8 mouse cellular contexts compared by ENCODE assay signal in the genomic region with DNA sequence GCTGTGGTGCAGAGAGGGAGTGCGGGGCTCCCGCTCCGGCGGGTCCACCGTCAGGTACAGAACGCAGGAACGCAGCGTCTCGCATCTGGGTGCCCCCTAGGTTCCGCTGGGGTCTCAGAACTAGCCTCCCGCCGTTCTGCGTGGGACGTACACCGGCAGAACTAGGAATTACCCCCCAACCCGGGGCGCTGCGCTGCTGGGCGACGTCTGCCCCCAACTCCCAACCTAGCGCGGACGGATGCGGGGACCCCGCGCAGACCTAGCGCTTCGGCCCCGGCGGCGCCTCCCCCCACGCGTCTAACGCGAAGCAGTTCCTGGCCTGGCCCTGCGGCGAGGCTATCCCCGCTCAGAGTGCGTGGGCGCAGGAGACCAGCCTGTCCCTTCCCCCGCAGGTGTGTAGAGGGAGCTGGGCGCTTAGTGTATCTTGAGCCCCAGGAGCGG. TPM values are rescaled to one million over a fixed set of nuclear protein-coding genes. Genes with fewer than 3 reads are reported as not detected.
DNase-seq lines count a peak whose midpoint lies in the region; ATAC-seq and TF ChIP-seq lines count a peak whose summit lies in the region.

No protein-coding gene starts in this region.

- intact Hi-C loops in heart, postnatal 14 days (cut with DNase I), result no loop called here

- no peak for DNase-seq in heart, postnatal 14 days
- no peak for DNase-seq in ES-E14 (ENCODE audit: low read depth, low spot score)
- DNase-seq in testis, postnatal 14 days (ENCODE audit: low spot score), result no peak
- DNase-seq in adipocyte (ENCODE audit: low spot score), result no peak

- H3K27me3 ChIP-seq in heart, embryonic 14.5 days (ENCODE audit: control insufficient read depth, insufficient read depth, low read length), result peaks cover 82% of the 10 kb centered on the region
- peaks cover 88% of the 10 kb centered on the region for H3K27me3 ChIP-seq in embryonic facial prominence, embryonic 12.5 days
- H3K27me3 ChIP-seq in limb, embryonic 13.5 days, result peaks cover 97% of the 10 kb centered on the region
- H3K27me3 ChIP-seq in stomach, embryonic 16.5 days (ENCODE audit: control insufficient read depth, insufficient read depth, low read length), result peaks cover 62% of the 10 kb centered on the region

- H3K36me3 ChIP-seq in heart, embryonic 14.5 days (ENCODE audit: control insufficient read depth, insufficient read depth, low read length), result no peaks in the 10 kb centered on the region
- H3K36me3 ChIP-seq in ES-E14 (ENCODE audit: control insufficient read depth, insufficient read depth, low read length, poor library complexity, severe bottlenecking), result no peaks in the 10 kb centered on the region
- no peaks in the 10 kb centered on the region for H3K36me3 ChIP-seq in embryonic facial prominence, embryonic 12.5 days
- H3K36me3 ChIP-seq in limb, embryonic 13.5 days, result no peaks in the 10 kb centered on the region
- no peaks in the 10 kb centered on the region for H3K36me3 ChIP-seq in stomach, embryonic 16.5 days (ENCODE audit: control insufficient read depth, insufficient read depth, low read length)

- H3K4me2 ChIP-seq in heart, embryonic 14.5 days (ENCODE audit: low read length), result peak overlapping the region; percentile 87
- peak overlapping the region; percentile 99 for H3K4me2 ChIP-seq in embryonic facial prominence, embryonic 12.5 days (replicated peaks)
- peak overlapping the region; percentile 99 for H3K4me2 ChIP-seq in limb, embryonic 13.5 days (replicated peaks)
- H3K4me2 ChIP-seq in stomach, embryonic 16.5 days (ENCODE audit: low read depth, low read length), result peak overlapping the region; percentile 99

- H3K9ac ChIP-seq in heart, embryonic 14.5 days (ENCODE audit: low read length), result peak overlapping the region; percentile 45
- H3K9ac ChIP-seq in ES-E14 (ENCODE audit: insufficient read depth, low read depth, low read length, poor library complexity, severe bottlenecking), result peak overlapping the region; percentile 13; the same call in 1 of the 2 replicates
- H3K9ac ChIP-seq in embryonic facial prominence, embryonic 12.5 days, result peak overlapping the region; percentile 38
- H3K9ac ChIP-seq in limb, embryonic 13.5 days, result peak overlapping the region; percentile 60
- peak overlapping the region; percentile 43; the same call in 1 of the 2 replicates for H3K9ac ChIP-seq in stomach, embryonic 16.5 days (ENCODE audit: low read length)

- no peak overlapping the region for H3K27ac ChIP-seq in heart, embryonic 14.5 days (replicated peaks in 1 of 2; ENCODE audit: control insufficient read depth in 1 of 2, insufficient read depth in 1 of 2, low read depth in 2 of 2, low read length in 2 of 2)
- no peak overlapping the region for H3K27ac ChIP-seq in ES-E14 (ENCODE audit: insufficient read depth, low read depth, low read length, poor library complexity, severe bottlenecking)
- H3K27ac ChIP-seq in embryonic facial prominence, embryonic 12.5 days, result no peak overlapping the region
- no peak overlapping the region for H3K27ac ChIP-seq in limb, embryonic 13.5 days
- H3K27ac ChIP-seq in stomach, embryonic 16.5 days (ENCODE audit: low read length), result no peak overlapping the region

- H3K4me1 ChIP-seq in heart, embryonic 14.5 days (ENCODE audit: control insufficient read depth in 2 of 2, insufficient read depth in 2 of 2, low read length in 2 of 2), result peaks cover 14 to 36% of the 10 kb centered on the region in 2 experiments; a peak in 3 of 4 replicates
- H3K4me1 ChIP-seq in ES-E14 (ENCODE audit: control insufficient read depth in 2 of 2, insufficient read depth in 2 of 2, low read length in 2 of 2, poor library complexity in 1 of 2), result no peaks in the 10 kb centered on the region; a peak in 1 of 4 replicates
- peaks cover 50% of the 10 kb centered on the region for H3K4me1 ChIP-seq in embryonic facial prominence, embryonic 12.5 days
- H3K4me1 ChIP-seq in limb, embryonic 13.5 days, result peaks cover 57% of the 10 kb centered on the region
- peaks cover 45% of the 10 kb centered on the region for H3K4me1 ChIP-seq in stomach, embryonic 16.5 days (ENCODE audit: control insufficient read depth, insufficient read depth, low read length)

- ATAC-seq in heart, embryonic 14.5 days (ENCODE audit: insufficient number of reproducible peaks, insufficient read depth, low FRiP score, low read depth), result no peak
- no peak for ATAC-seq in embryonic facial prominence, embryonic 12.5 days (ENCODE audit: insufficient number of reproducible peaks, insufficient read depth, low FRiP score, low TSS enrichment)
- ATAC-seq in limb, embryonic 13.5 days (ENCODE audit: low FRiP score, low read depth), result no peak
- ATAC-seq in stomach, embryonic 16.5 days (ENCODE audit: insufficient read depth, low FRiP score), result no peak

- under 1% methylated on average over 42 of the region's 43 CpGs for WGBS in heart, embryonic 14.5 days
- WGBS in embryonic facial prominence, embryonic 12.5 days, result under 1% methylated on average over 42 of the region's 43 CpGs
- WGBS in limb, embryonic 13.5 days, result under 1% methylated on average over 43 of the region's 43 CpGs
- WGBS in stomach, embryonic 16.5 days, result 2% methylated on average over 43 of the region's 43 CpGs

- H3K9me3 ChIP-seq in heart, embryonic 14.5 days (ENCODE audit: control insufficient read depth, low read length), result no peaks in the 10 kb centered on the region
- H3K9me3 ChIP-seq in ES-E14 (ENCODE audit: control insufficient read depth, insufficient read depth, low read depth, low read length), result no peaks in the 10 kb centered on the region
- H3K9me3 ChIP-seq in embryonic facial prominence, embryonic 12.5 days, result no peaks in the 10 kb centered on the region
- no peaks in the 10 kb centered on the region for H3K9me3 ChIP-seq in limb, embryonic 13.5 days
- no peaks in the 10 kb centered on the region for H3K9me3 ChIP-seq in stomach, embryonic 16.5 days (replicated peaks; ENCODE audit: control insufficient read depth, low read length)

- peak overlapping the region; percentile 28 to 57 for H3K4me3 ChIP-seq in heart, embryonic 14.5 days (ENCODE audit: control insufficient read depth in 1 of 2, insufficient read depth in 1 of 2, low read depth in 1 of 2, low read length in 2 of 2)
- peak overlapping the region; percentile 51 to 56 for H3K4me3 ChIP-seq in ES-E14 (ENCODE audit: insufficient read depth in 1 of 2, low read depth in 1 of 2, low read length in 2 of 2, poor library complexity in 1 of 2, severe bottlenecking in 1 of 2)
- peak overlapping the region; percentile 51 for H3K4me3 ChIP-seq in embryonic facial prominence, embryonic 12.5 days
- peak overlapping the region; percentile 61 for H3K4me3 ChIP-seq in limb, embryonic 13.5 days
- peak overlapping the region; percentile 55 for H3K4me3 ChIP-seq in stomach, embryonic 16.5 days (replicated peaks; ENCODE audit: low read length)

- in situ Hi-C loops in ES-E14 (cut with MboI; ENCODE audit: low sequenced_read_pairs in 2 of 2, unreplicated experiment in 2 of 2), result loop anchor here in 1 of 2 experiments (10.0 kb wide), 1 partner anchor 505 kb away; a partner anchor contains a TSS

TF ChIP-seq in ES-E14, 5 proteins besides CTCF, POLR2A, EP300 and RAD21:
- no peak for TF ChIP-seq ZC3H11A (IDR thresholded peaks at IDR 0.05; ENCODE audit: borderline replicate concordance, low read depth, low read length)
- no peak for TF ChIP-seq MAFK (IDR thresholded peaks at IDR 0.05; ENCODE audit: insufficient read depth, low read depth, low read length)
- TF ChIP-seq CHD2 (IDR thresholded peaks at IDR 0.05; ENCODE audit: low read depth, low read length), result no peak
- TF ChIP-seq HCFC1 (IDR thresholded peaks at IDR 0.05; ENCODE audit: borderline replicate concordance, insufficient read depth, low read length), result no peak

RNA-seq across cellular contexts. Expression of a gene that starts 1.8 kb away (rescaled TPM):
- 0.81 and 0.89 TPM in 2 replicates for polyA plus RNA-seq in heart, embryonic 14.5 days (2014; fragmentation: Nextera tagmentation; extraction: Ambion mirVana)
- total RNA-seq in heart, postnatal 14 days (2021), result under 1 TPM; 0.29 to 0.55 TPM
- total RNA-seq in ES-E14 (2012; rRNA removed), result 0.79 and 0.80 TPM in 2 replicates
- 2.0 and 2.4 TPM in 2 replicates for polyA plus RNA-seq in embryonic facial prominence, embryonic 12.5 days (2016; fragmentation: Nextera tagmentation; extraction: Ambion mirVana)
- 2.0 and 2.2 TPM in 2 replicates for polyA plus RNA-seq in limb, embryonic 13.5 days (2015; fragmentation: Nextera tagmentation; extraction: Ambion mirVana)
- 0.29 and 0.32 TPM in 2 replicates for polyA plus RNA-seq in stomach, embryonic 16.5 days (2015; fragmentation: Nextera tagmentation; extraction: Ambion mirVana)

RNA-seq across cellular contexts. Expression of a gene that starts 53.3 kb away (rescaled TPM):
- polyA plus RNA-seq in heart, embryonic 14.5 days (2014; fragmentation: Nextera tagmentation; extraction: Ambion mirVana), result 11.2 TPM in 2 replicates
- 10 to 100 TPM; 34.4 to 34.8 TPM for total RNA-seq in heart, postnatal 14 days (2021)
- total RNA-seq in ES-E14 (2012; rRNA removed), result 59.7 and 61.6 TPM in 2 replicates
- polyA plus RNA-seq in embryonic facial prominence, embryonic 12.5 days (2016; fragmentation: Nextera tagmentation; extraction: Ambion mirVana), result 17.7 and 20.4 TPM in 2 replicates
- 11.2 and 11.6 TPM in 2 replicates for polyA plus RNA-seq in limb, embryonic 13.5 days (2015; fragmentation: Nextera tagmentation; extraction: Ambion mirVana)
- polyA plus RNA-seq in stomach, embryonic 16.5 days (2015; fragmentation: Nextera tagmentation; extraction: Ambion mirVana), result 5.7 and 6.1 TPM in 2 replicates

RNA-seq across cellular contexts. Expression of a gene that starts 58.2 kb away (rescaled TPM):
- 9.0 and 9.1 TPM in 2 replicates for polyA plus RNA-seq in heart, embryonic 14.5 days (2014; fragmentation: Nextera tagmentation; extraction: Ambion mirVana)
- 10 to 100 TPM; 11.0 TPM for total RNA-seq in heart, postnatal 14 days (2021)
- total RNA-seq in ES-E14 (2012; rRNA removed), result 10.0 and 13.5 TPM in 2 replicates
- polyA plus RNA-seq in embryonic facial prominence, embryonic 12.5 days (2016; fragmentation: Nextera tagmentation; extraction: Ambion mirVana), result 19.1 and 22.4 TPM in 2 replicates
- polyA plus RNA-seq in limb, embryonic 13.5 days (2015; fragmentation: Nextera tagmentation; extraction: Ambion mirVana), result 17.1 and 18.1 TPM in 2 replicates
- polyA plus RNA-seq in stomach, embryonic 16.5 days (2015; fragmentation: Nextera tagmentation; extraction: Ambion mirVana), result 14.0 and 14.8 TPM in 2 replicates
